Mouse (Mus musculus): ENCODE results near the gene H2-Ke6. TPM values are rescaled to one million over a fixed set of nuclear protein-coding genes. Genes with fewer than 3 reads are reported as not detected.

H2-Ke6 gene
- polyA plus RNA-seq, 1 experiment from 2014 or later, result 48.0 TPM

- H3K27me3 ChIP-seq (replicated peaks), result peaks cover 57% of the 10 kb centered on the region
- peak; percentile 9; the same call in 1 of the 2 replicates for ATAC-seq (ENCODE audit: insufficient number of reproducible peaks, low FRiP score)
- H3K4me1 ChIP-seq (replicated peaks), result peaks cover 29% of the 10 kb centered on the region
- H3K27ac ChIP-seq (ENCODE audit: poor library complexity, severe bottlenecking), result no peak overlapping the region
- peak overlapping the region; percentile 63 for H3K4me2 ChIP-seq
- H3K9me3 ChIP-seq (replicated peaks), result no peaks in the 10 kb centered on the region
- peak overlapping the region; percentile 30 for H3K4me3 ChIP-seq
- peaks cover 42% of the 10 kb centered on the region for H3K36me3 ChIP-seq
- 11% methylated on average over 18 of the region's 21 CpGs for WGBS
- peak overlapping the region; percentile 58; the same call in 1 of the 2 replicates for H3K9ac ChIP-seq
Observed at GRCm38 (mm10) chr17:34038440-34038839, 10.6 kb upstream of the H2-Ke6 start.

GRCm38 (mm10) chr17:34037241-34037640 lies 9.4 kb upstream of the H2-Ke6 start:
- no peak overlapping the region for H3K27ac ChIP-seq (ENCODE audit: poor library complexity, severe bottlenecking)
- H3K36me3 ChIP-seq, result peaks cover 42% of the 10 kb centered on the region
- peaks cover 49% of the 10 kb centered on the region for H3K27me3 ChIP-seq (replicated peaks)
- 83% methylated on average over 7 of the region's 7 CpGs for WGBS
- H3K4me3 ChIP-seq, result no peak overlapping the region
- H3K9me3 ChIP-seq (replicated peaks), result no peaks in the 10 kb centered on the region
- H3K9ac ChIP-seq, result no peak overlapping the region
- no peak overlapping the region for H3K4me2 ChIP-seq
- ATAC-seq (ENCODE audit: insufficient number of reproducible peaks, low FRiP score), result no peak
- H3K4me1 ChIP-seq (replicated peaks), result peaks cover 40% of the 10 kb centered on the region

- ATAC-seq (ENCODE audit: insufficient number of reproducible peaks, low FRiP score), result no peak
- Histone ChIP-seq H3K9me3 (replicated peaks) (no peaks in the 10 kb centered on the region), H3K4me1 (replicated peaks) (peaks cover 40% of the 10 kb centered on the region), H3K27me3 (replicated peaks) (peaks cover 43% of the 10 kb centered on the region), H3K4me2 (no peak overlapping the region), H3K27ac (ENCODE audit: poor library complexity, severe bottlenecking) (no peak overlapping the region), H3K9ac (no peak overlapping the region), H3K36me3 (peaks cover 42% of the 10 kb centered on the region), H3K4me3 (no peak overlapping the region)
- 76% methylated on average over 10 of the region's 10 CpGs for WGBS
Observed at GRCm38 (mm10) chr17:34036647-34037046, 8.8 kb upstream of the H2-Ke6 start.

GRCm38 (mm10) chr17:34035517-34035916 lies 7.7 kb upstream of the H2-Ke6 start:
- Histone ChIP-seq H3K4me3 (no peak overlapping the region), H3K27ac (ENCODE audit: poor library complexity, severe bottlenecking) (no peak overlapping the region), H3K9ac (no peak overlapping the region), H3K9me3 (replicated peaks) (no peaks in the 10 kb centered on the region), H3K36me3 (peaks cover 42% of the 10 kb centered on the region), H3K4me2 (no peak overlapping the region), H3K4me1 (replicated peaks) (peaks cover 43% of the 10 kb centered on the region), H3K27me3 (replicated peaks) (peaks cover 31% of the 10 kb centered on the region)
- no peak for ATAC-seq (ENCODE audit: insufficient number of reproducible peaks, low FRiP score)
- WGBS, result 86% methylated on average over 9 of the region's 9 CpGs

GRCm38 (mm10) chr17:34034064-34034463 lies 6.2 kb upstream of the H2-Ke6 start:
- no peak for ATAC-seq (ENCODE audit: insufficient number of reproducible peaks, low FRiP score)

GRCm38 (mm10) chr17:34033441-34033840 lies 5.6 kb upstream of the H2-Ke6 start:
- H3K4me3 ChIP-seq, result peak overlapping the region; percentile 92; the same call in 1 of the 2 replicates
- ATAC-seq (ENCODE audit: insufficient number of reproducible peaks, low FRiP score), result no peak
- no peak overlapping the region for H3K27ac ChIP-seq (ENCODE audit: poor library complexity, severe bottlenecking)
- WGBS, result 88% methylated on average over 9 of the region's 9 CpGs
- no peak overlapping the region for H3K9ac ChIP-seq
- H3K36me3 ChIP-seq, result peaks cover 61% of the 10 kb centered on the region
- peaks cover 14% of the 10 kb centered on the region for H3K27me3 ChIP-seq (replicated peaks)
- H3K4me1 ChIP-seq (replicated peaks), result peaks cover 45% of the 10 kb centered on the region
- H3K9me3 ChIP-seq (replicated peaks), result no peaks in the 10 kb centered on the region
- peak overlapping the region; percentile 92 for H3K4me2 ChIP-seq

More at GRCm38 (mm10) chr17:34034064-34034463, 6.2 kb upstream of the H2-Ke6 start:
- no peak overlapping the region for H3K9ac ChIP-seq
- peaks cover 18% of the 10 kb centered on the region for H3K27me3 ChIP-seq (replicated peaks)
- H3K4me1 ChIP-seq (replicated peaks), result peaks cover 45% of the 10 kb centered on the region
- no peak overlapping the region for H3K4me2 ChIP-seq
- WGBS, result 70% methylated on average over 10 of the region's 10 CpGs
- no peak overlapping the region for H3K27ac ChIP-seq (ENCODE audit: poor library complexity, severe bottlenecking)
- H3K9me3 ChIP-seq (replicated peaks), result no peaks in the 10 kb centered on the region
- H3K4me3 ChIP-seq, result no peak overlapping the region
- peaks cover 55% of the 10 kb centered on the region for H3K36me3 ChIP-seq

- Histone ChIP-seq H3K4me2 (peak overlapping the region; percentile 92), H3K36me3 (peaks cover 61% of the 10 kb centered on the region), H3K9ac (peak overlapping the region; percentile 94), H3K9me3 (replicated peaks) (no peaks in the 10 kb centered on the region), H3K4me1 (replicated peaks) (peaks cover 46% of the 10 kb centered on the region), H3K4me3 (peak overlapping the region; percentile 92), H3K27me3 (replicated peaks) (peaks cover 7% of the 10 kb centered on the region), H3K27ac (ENCODE audit: poor library complexity, severe bottlenecking) (peak overlapping the region; percentile 94; the same call in 1 of the 2 replicates)
- ATAC-seq (ENCODE audit: insufficient number of reproducible peaks, low FRiP score), result no peak
- WGBS, result 50% methylated on average over 9 of the region's 9 CpGs
Observed at GRCm38 (mm10) chr17:34032806-34033205, 4.9 kb upstream of the H2-Ke6 start.

- peak overlapping the region; percentile 94 for H3K27ac ChIP-seq (ENCODE audit: poor library complexity, severe bottlenecking)
- peak overlapping the region; percentile 92 for H3K4me2 ChIP-seq
- peak overlapping the region; percentile 94 for H3K9ac ChIP-seq
- no peaks in the 10 kb centered on the region for H3K9me3 ChIP-seq (replicated peaks)
- peaks cover 48% of the 10 kb centered on the region for H3K4me1 ChIP-seq (replicated peaks)
- peak overlapping the region; percentile 92 for H3K4me3 ChIP-seq
- peaks cover 1% of the 10 kb centered on the region; the same call in 1 of the 2 replicates for H3K27me3 ChIP-seq (replicated peaks)
- WGBS, result under 1% methylated on average over 47 of the region's 48 CpGs
- peaks cover 55% of the 10 kb centered on the region for H3K36me3 ChIP-seq
- ATAC-seq (ENCODE audit: insufficient number of reproducible peaks, low FRiP score), result peak; percentile 44
Observed at GRCm38 (mm10) chr17:34032174-34032632, 4.3 kb upstream of the H2-Ke6 start.

- no peaks in the 10 kb centered on the region for H3K9me3 ChIP-seq (replicated peaks)
- H3K27ac ChIP-seq (ENCODE audit: poor library complexity, severe bottlenecking), result peak within 1 kb of the TSS; percentile 94
- WGBS, result under 1% methylated on average over 77 of the region's 88 CpGs
- peak within 1 kb of the TSS; percentile 92 for H3K4me3 ChIP-seq
- peak within 1 kb of the TSS; percentile 94 for H3K9ac ChIP-seq
- ATAC-seq (ENCODE audit: insufficient number of reproducible peaks, low FRiP score), result peak; percentile 83
- H3K4me1 ChIP-seq (replicated peaks), result peaks cover 54% of the 10 kb centered on the region
- peak within 1 kb of the TSS; percentile 92 for H3K4me2 ChIP-seq
- peaks cover 49% of the 10 kb centered on the region for H3K36me3 ChIP-seq
- H3K27me3 ChIP-seq (replicated peaks), result no peaks in the 10 kb centered on the region
Observed at GRCm38 (mm10) chr17:34031465-34032173, 3.8 kb upstream of the H2-Ke6 start, which contains the start of the genes Slc39a7 and Rxrb. Slc39a7 (minus strand) TSS chr17:34031682. Rxrb (plus strand) TSS chr17:34031812.

- H3K4me2 ChIP-seq, result peak overlapping the region; percentile 92
- 5% methylated on average over 20 of the region's 20 CpGs for WGBS
- H3K9ac ChIP-seq, result peak overlapping the region; percentile 94
- peak overlapping the region; percentile 92 for H3K4me3 ChIP-seq
- ATAC-seq (ENCODE audit: insufficient number of reproducible peaks, low FRiP score), result peak; percentile 1; the same call in 1 of the 2 replicates
- peaks cover 61% of the 10 kb centered on the region for H3K4me1 ChIP-seq (replicated peaks)
- H3K9me3 ChIP-seq (replicated peaks), result no peaks in the 10 kb centered on the region
- H3K27me3 ChIP-seq (replicated peaks), result no peaks in the 10 kb centered on the region
- H3K36me3 ChIP-seq, result peaks cover 42% of the 10 kb centered on the region
- H3K27ac ChIP-seq (ENCODE audit: poor library complexity, severe bottlenecking), result peak overlapping the region; percentile 94
Observed at GRCm38 (mm10) chr17:34030861-34031326, 3.0 kb upstream of the H2-Ke6 start.

GRCm38 (mm10) chr17:34029890-34030595 lies 2.2 kb upstream of the H2-Ke6 start:
- Histone ChIP-seq H3K27ac (ENCODE audit: poor library complexity, severe bottlenecking) (peak overlapping the region; percentile 17; the same call in 1 of the 2 replicates), H3K27me3 (replicated peaks) (no peaks in the 10 kb centered on the region), H3K4me1 (replicated peaks) (peaks cover 70% of the 10 kb centered on the region), H3K9ac (peak overlapping the region; percentile 94), H3K4me2 (peak overlapping the region; percentile 92), H3K9me3 (replicated peaks) (no peaks in the 10 kb centered on the region), H3K36me3 (peaks cover 33% of the 10 kb centered on the region), H3K4me3 (peak overlapping the region; percentile 92)
- WGBS, result 76% methylated on average over 21 of the region's 21 CpGs
- ATAC-seq (ENCODE audit: insufficient number of reproducible peaks, low FRiP score), result no peak
